Mouse (Mus musculus): ENCODE measurements around the gene Apol6. TPM values are rescaled to one million over a fixed set of nuclear protein-coding genes. Genes with fewer than 3 reads are reported as not detected.

The Apol6 gene
- 0.15 TPM in 1 of 2 replicates, not detected in the other for polyA plus RNA-seq (2015; fragmentation: Nextera tagmentation; extraction: Ambion mirVana)

GRCm38 (mm10) chr15:77044597-77045320, at the start of gene Apol6:
Gene Apol6, plus strand, starts transcription at chr15:77044729.

GRCm38 (mm10) chr15:77050570-77050969, 6.0 kb downstream of the Apol6 start, which contains the start of gene Mb:
Gene Mb, minus strand, starts transcription at chr15:77050670.

Other genes starting within 250 kb of the Apol6 start
- gene Zfp251, start 173.3 kb upstream of the Apol6 start, polyA plus RNA-seq (2015; fragmentation: Nextera tagmentation; extraction: Ambion mirVana), result 25.3 and 27.2 TPM in 2 replicates
- gene Zfp7, start 165.5 kb upstream of the Apol6 start, polyA plus RNA-seq (2015; fragmentation: Nextera tagmentation; extraction: Ambion mirVana), result 5.0 and 5.1 TPM in 2 replicates
- gene Gm49527, start 165.4 kb upstream of the Apol6 start, polyA plus RNA-seq (2015; fragmentation: Nextera tagmentation; extraction: Ambion mirVana), result 0.76 and 1.6 TPM in 2 replicates
- gene Zfp647, start 119.3 kb upstream of the Apol6 start, polyA plus RNA-seq (2015; fragmentation: Nextera tagmentation; extraction: Ambion mirVana), result 11.0 and 13.1 TPM in 2 replicates
- 40.9 and 41.9 TPM in 2 replicates for gene 1110038F14Rik, start 96.2 kb upstream of the Apol6 start, polyA plus RNA-seq (2015; fragmentation: Nextera tagmentation; extraction: Ambion mirVana)
- gene Mb, start 5.9 kb downstream of the Apol6 start, polyA plus RNA-seq (2015; fragmentation: Nextera tagmentation; extraction: Ambion mirVana), result 0.57 and 1.8 TPM in 2 replicates

Measured in neural tube, postnatal 0 days (tissue).